Mouse (Mus musculus): ENCODE data around the gene Adad2.

The Adad2 gene

GRCm38 (mm10) chr8:119644429-119644960 lies 31.9 kb downstream of the Adad2 start:
- DNase-seq: no peak

GRCm38 (mm10) chr8:119644981-119645597 lies 32.5 kb downstream of the Adad2 start:
- no peak for DNase-seq

- DNase-seq: no peak
Measured at GRCm38 (mm10) chr8:119646197-119646596, 33.6 kb downstream of the Adad2 start.

GRCm38 (mm10) chr8:119646846-119647245 lies 34.3 kb downstream of the Adad2 start:
- DNase-seq: no peak

- DNase-seq: no peak
Measured at GRCm38 (mm10) chr8:119651324-119651723, 38.8 kb downstream of the Adad2 start.

- peak in 1 of 2 experiments; percentile 27 for DNase-seq
Measured at GRCm38 (mm10) chr8:119656709-119657464, 44.3 kb downstream of the Adad2 start.

GRCm38 (mm10) chr8:119661081-119661480 lies 48.5 kb downstream of the Adad2 start:
- DNase-seq: peak in 1 of 2 experiments; percentile 43

GRCm38 (mm10) chr8:119661892-119662291 lies 49.3 kb downstream of the Adad2 start:
- no peak for DNase-seq

GRCm38 (mm10) chr8:119663440-119663839 lies 50.9 kb downstream of the Adad2 start:
- no peak for DNase-seq

- DNase-seq: peak in 1 of 2 experiments; percentile 18
Measured at GRCm38 (mm10) chr8:119665270-119665669, 52.7 kb downstream of the Adad2 start.
